Mouse (Mus musculus) urinary bladder, adult 2 months (tissue): ENCODE data around the gene D430041D05Rik. TPM values are rescaled to one million over a fixed set of nuclear protein-coding genes. Genes with fewer than 3 reads are reported as not detected.
A peak's percentile ranks its signal among the peaks of the same experiment; 100 is the strongest.
"Not testable (repeated sequence)": the region's sequence is repeated elsewhere in the genome, so short reads cannot be mapped to it uniquely, and the experiment has no call there.

ENCODE experiments used
- DNase-seq: peaks from one replicate; pipeline ENCODE4 v3.0.0; 2022; ENCODE audit warnings: low spot score
- polyA plus RNA-seq: library from polyadenylated mRNA; depleted of rRNA; stranded (reverse); fragments of >200 nt; gene quantifications from 2 replicates; pipeline ENCODE4 v1.2.3, GENCODE M21; 2012; rRNA removed

D430041D05Rik gene
- polyA plus RNA-seq, 1 experiment = 0.06 TPM

GRCm38 (mm10) chr2:104117173-104117572 is 293.6 kb downstream of the D430041D05Rik start:
- not testable (repeated sequence) for DNase-seq

GRCm38 (mm10) chr2:104114898-104115297 is 295.9 kb downstream of the D430041D05Rik start:
- DNase-seq = no peak

DNA sequence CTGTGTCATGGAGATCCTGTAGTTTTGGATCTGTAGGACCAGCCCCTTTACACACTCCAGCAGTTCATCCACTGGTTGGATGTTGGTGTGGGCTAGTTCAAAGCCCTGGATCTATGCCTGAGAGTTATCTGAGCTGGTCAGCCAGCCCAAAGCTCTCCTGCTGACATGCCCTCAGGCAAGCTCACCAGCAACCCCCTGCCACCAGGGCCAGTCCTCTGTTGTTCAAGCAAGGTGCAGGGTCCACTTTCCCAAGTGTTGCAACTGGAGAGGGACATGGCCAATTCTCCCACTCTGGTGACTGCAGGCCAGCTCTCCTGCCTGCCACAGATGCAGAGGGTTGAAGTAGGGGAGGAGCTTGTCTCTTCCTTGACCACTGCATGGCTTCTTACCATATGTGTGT is 297.2 kb downstream of the D430041D05Rik start:
- not testable (repeated sequence) for DNase-seq

DNA sequence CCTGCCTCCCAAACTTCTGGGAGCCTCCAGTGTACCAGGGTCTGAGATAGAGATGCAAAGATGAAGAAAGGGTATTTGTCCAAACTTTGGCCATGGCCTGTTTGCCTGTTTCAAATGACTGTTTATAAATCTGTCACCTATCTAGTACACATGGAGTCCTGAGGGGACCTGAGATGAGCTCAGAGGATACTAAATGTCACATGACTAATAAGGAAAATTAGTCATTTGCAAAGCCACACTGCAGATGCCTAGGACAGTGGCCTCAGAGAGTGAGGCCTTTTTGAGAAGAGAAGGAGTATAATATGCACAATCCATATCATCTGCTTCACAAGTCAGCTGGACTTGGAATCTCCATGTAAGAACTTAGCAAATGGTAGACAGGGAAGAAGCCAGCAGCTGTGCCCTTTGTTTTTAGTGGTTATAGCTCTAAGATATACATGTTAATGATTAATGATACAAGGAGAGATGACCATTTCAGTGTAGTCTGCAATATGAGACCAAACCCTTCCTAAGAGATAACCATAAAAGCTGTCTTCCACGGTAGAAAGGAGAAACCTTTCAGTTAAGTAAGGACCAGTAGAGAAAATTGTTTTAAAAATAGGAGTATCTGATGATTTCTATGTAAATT is 299.5 kb downstream of the D430041D05Rik start:
- not testable (repeated sequence) for DNase-seq

GRCm38 (mm10) chr2:104110031-104110430 is 300.8 kb downstream of the D430041D05Rik start:
- no peak for DNase-seq

- no peak for DNase-seq
Observed at GRCm38 (mm10) chr2:104109528-104109927, 301.3 kb downstream of the D430041D05Rik start.

- not testable (repeated sequence) for DNase-seq
Observed at GRCm38 (mm10) chr2:104109021-104109420, 301.8 kb downstream of the D430041D05Rik start.

DNA sequence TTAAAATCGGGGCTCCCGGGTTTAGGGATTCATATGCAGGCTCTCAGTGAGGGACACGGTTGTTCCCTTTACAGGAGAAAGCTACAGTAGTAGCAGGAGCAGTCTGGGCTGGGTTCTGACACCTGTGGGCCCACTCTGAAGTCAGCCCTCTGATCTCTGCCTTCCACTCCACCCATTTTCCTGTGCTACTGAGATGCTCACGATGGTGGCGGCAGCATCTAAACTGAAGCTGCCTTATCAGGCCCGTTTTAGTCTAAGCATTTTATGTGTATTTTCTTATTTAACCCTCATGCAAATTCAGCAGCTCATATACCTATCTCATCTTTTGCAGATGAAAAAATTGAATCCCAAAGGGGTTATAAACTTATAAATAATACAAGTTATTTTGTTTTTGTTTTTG is 306.0 kb downstream of the D430041D05Rik start:
- no peak for DNase-seq

GRCm38 (mm10) chr2:104099946-104100345 is 310.9 kb downstream of the D430041D05Rik start:
- DNase-seq = no peak

- DNase-seq = no peak
Observed at GRCm38 (mm10) chr2:104099231-104099585, 311.6 kb downstream of the D430041D05Rik start.

DNA sequence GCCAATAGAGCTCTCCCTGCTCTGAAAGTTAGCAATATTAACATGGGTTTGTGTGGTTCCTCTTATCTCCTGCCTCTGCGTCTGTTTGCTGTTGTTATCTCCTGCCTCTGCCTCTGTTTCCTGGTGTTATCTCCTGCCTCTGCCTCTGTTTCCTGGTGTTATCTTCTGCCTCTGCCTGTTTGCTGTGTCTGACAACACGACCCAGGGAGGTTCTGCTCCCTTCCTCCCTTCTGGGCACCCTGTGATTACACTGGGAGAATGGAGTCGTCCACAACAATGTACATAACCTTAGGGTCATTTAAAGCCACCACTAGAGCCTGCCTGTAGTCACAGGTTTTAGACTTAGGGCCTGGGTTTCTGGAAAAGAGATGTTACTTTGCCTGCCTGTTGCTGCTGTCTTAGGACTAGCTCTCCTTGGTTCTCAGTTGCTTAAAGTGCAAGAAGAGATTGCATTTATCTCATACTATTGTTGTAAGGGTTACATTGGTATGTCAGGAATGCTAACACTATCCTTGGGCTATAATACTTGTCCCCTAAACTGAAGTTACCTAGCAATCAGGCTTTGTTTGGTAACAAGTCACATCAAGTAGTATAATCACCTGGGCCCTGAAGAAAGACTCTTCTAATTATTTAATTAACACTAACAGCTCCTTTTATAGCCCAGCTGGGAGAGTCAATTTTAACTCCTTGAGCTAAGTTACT is 312.1 kb downstream of the D430041D05Rik start:
- no peak for DNase-seq

- not testable (repeated sequence) for DNase-seq
Observed at GRCm38 (mm10) chr2:104097396-104097795, 313.4 kb downstream of the D430041D05Rik start.

- not testable (repeated sequence) for DNase-seq
Observed at GRCm38 (mm10) chr2:104096796-104097195, 314.0 kb downstream of the D430041D05Rik start.

DNA sequence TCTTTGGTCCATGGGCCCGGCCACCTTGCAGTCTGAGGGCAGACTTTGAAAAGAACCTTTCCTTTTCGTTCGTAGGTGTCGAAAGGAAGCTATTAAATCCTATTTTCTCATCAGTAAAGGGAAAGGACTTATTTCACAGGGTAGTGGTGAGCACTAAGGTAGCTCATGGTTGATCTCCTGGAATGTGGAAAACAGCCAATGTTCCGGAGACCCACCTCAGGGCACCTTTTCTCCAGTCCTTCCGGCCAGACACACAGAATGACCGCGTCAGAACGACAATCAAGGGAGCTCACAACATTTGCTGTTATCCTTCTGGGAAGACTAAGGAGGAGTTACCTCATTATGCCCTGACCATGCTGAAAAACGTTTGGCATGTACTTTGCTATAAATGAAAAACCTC is 314.6 kb downstream of the D430041D05Rik start:
- DNase-seq = no peak

- DNase-seq = peak; percentile 48
Observed at GRCm38 (mm10) chr2:104095741-104096213, 315.0 kb downstream of the D430041D05Rik start, which contains the start of gene Cd59a. Cd59a (plus strand) TSS chr2:104095801.

DNA sequence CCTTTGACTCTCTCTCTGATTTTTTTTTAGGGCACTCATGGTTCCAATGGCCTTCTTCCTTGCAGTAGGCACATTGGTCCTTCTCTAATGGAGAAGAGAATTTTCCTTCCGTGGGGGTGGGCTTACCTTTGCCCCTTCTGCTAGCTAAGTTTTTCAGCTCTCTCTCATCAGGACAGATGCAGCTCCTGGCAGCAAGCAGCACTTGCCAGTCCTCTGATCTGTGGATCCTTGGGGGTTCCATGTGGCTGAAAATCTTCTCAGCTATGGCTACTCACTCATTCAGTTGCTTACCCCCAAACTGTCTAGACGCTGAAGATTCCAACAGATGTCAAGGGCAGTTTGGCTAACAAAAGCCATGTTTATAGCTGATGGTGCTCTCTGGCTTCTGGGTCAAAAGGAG is 317.5 kb downstream of the D430041D05Rik start:
- no peak for DNase-seq

Other genes starting within 250 kb of the D430041D05Rik start
- 33.0 and 43.4 TPM in 2 replicates for gene Hipk3, start 83.4 kb upstream of the D430041D05Rik start, polyA plus RNA-seq
- gene Cstf3, start 179.5 kb upstream of the D430041D05Rik start, polyA plus RNA-seq = 28.6 and 36.1 TPM in 2 replicates